Mouse (Mus musculus) CH12.LX (cell line): ENCODE results near the gene Gcdh.

Source experiments
- BHLHE40 ChIP-seq: IDR thresholded peaks from 2 replicates; pipeline ENCODE4 v1.6.1; 2011; ENCODE audit warnings: mild to moderate bottlenecking, low read depth, low read length, improper control_type of control experiment
- CTCF ChIP-seq, 2 experiments: IDR thresholded peaks in 1 of 2; conservative IDR thresholded peaks in 1 of 2; 2 replicates each; pipeline ENCODE4 v1.5.1; 2011 to 2012; ENCODE audit warnings: low read depth in 2 of 2, low read length in 2 of 2, improper control_type of control experiment in 1 of 2, inconsistent platforms in 1 of 2, mild to moderate bottlenecking in 1 of 2, moderate library complexity in 1 of 2
- EP300 ChIP-seq: IDR thresholded peaks from 2 replicates; pipeline ENCODE4 v1.6.1; 2011; ENCODE audit warnings: low read length, improper control_type of control experiment
- RAD21 ChIP-seq: IDR thresholded peaks from 2 replicates; pipeline ENCODE4 v1.6.1; 2011; ENCODE audit warnings: low read depth, mild to moderate bottlenecking, low read length, improper control_type of control experiment, moderate library complexity
- RCOR1 ChIP-seq: conservative IDR thresholded peaks from 2 replicates; pipeline ENCODE4 v1.6.1; 2012; ENCODE audit warnings: low read depth, mild to moderate bottlenecking, inconsistent platforms, low read length, improper control_type of control experiment
- ZKSCAN1 ChIP-seq: IDR thresholded peaks from 2 replicates; pipeline ENCODE4 v1.6.1; 2012; ENCODE audit warnings: low read depth, inconsistent platforms, low read length, improper control_type of control experiment, borderline replicate concordance

GRCm38 (mm10) chr8:84936962-84937546 lies 43.3 kb upstream of the Gcdh start, which contains the start of gene Mast1:
- TF ChIP-seq RCOR1, result no peak
- TF ChIP-seq EP300, result no peak
- peak in 1 of 2 experiments; percentile 67; a peak in 2 of 4 replicates for TF ChIP-seq CTCF (conservative IDR thresholded peaks at IDR 0.05 in 1 of 2, IDR thresholded peaks at IDR 0.05 in 1 of 2; ENCODE audit: low read depth in 2 of 2, low read length in 2 of 2)
- TF ChIP-seq ZKSCAN1, result no peak
- no peak; the same call in 1 of the 2 replicates for TF ChIP-seq RAD21
- peak; percentile 45 for TF ChIP-seq BHLHE40
